Mouse (Mus musculus): ENCODE data around the gene Rpl23a. TPM values are rescaled to one million over a fixed set of nuclear protein-coding genes. Genes with fewer than 3 reads are reported as not detected.
"Not testable (repeated sequence)": the region's sequence is repeated elsewhere in the genome, so short reads cannot be mapped to it uniquely, and the experiment has no call there.

Gene Rpl23a
- polyA plus RNA-seq, 1 experiment from 2014 or later = 1,230 TPM

GRCm38 (mm10) chr11:78146707-78147543 lies 36.5 kb downstream of the Rpl23a start:
- no peaks in the 10 kb centered on the region for H3K4me1 ChIP-seq (ENCODE audit: control insufficient read depth, insufficient read depth, low read length)
- H3K4me3 ChIP-seq (ENCODE audit: low read depth, low read length) = no peak overlapping the region
- peaks cover 10% of the 10 kb centered on the region for H3K36me3 ChIP-seq (ENCODE audit: control insufficient read depth, insufficient read depth, low read length)
- H3K27ac ChIP-seq (ENCODE audit: low read depth, low read length) = no peak overlapping the region
- no peak overlapping the region for H3K4me2 ChIP-seq (ENCODE audit: low read depth)
- no peaks in the 10 kb centered on the region for H3K9me3 ChIP-seq (ENCODE audit: control insufficient read depth, low read length)
- no peaks in the 10 kb centered on the region for H3K27me3 ChIP-seq (ENCODE audit: control insufficient read depth, insufficient read depth, low read length)
- DNase-seq (ENCODE audit: low spot score) (no peak), ATAC-seq (ENCODE audit: insufficient read depth, low FRiP score, low TSS enrichment) (no peak)
- no peak overlapping the region for H3K9ac ChIP-seq (ENCODE audit: low read length)
- WGBS = 91% methylated on average over 6 of the region's 6 CpGs

GRCm38 (mm10) chr11:78146168-78146567 lies 37.2 kb downstream of the Rpl23a start:
- no peaks in the 10 kb centered on the region for H3K9me3 ChIP-seq (ENCODE audit: control insufficient read depth, low read length)
- no peak for ATAC-seq (ENCODE audit: insufficient read depth, low FRiP score, low TSS enrichment)
- no peaks in the 10 kb centered on the region for H3K27me3 ChIP-seq (ENCODE audit: control insufficient read depth, insufficient read depth, low read length)
- 87% methylated on average over 5 of the region's 5 CpGs for WGBS
- no peak overlapping the region for H3K4me2 ChIP-seq (ENCODE audit: low read depth)
- no peak overlapping the region for H3K4me3 ChIP-seq (ENCODE audit: low read depth, low read length)
- no peaks in the 10 kb centered on the region for H3K4me1 ChIP-seq (ENCODE audit: control insufficient read depth, insufficient read depth, low read length)
- no peak for DNase-seq (ENCODE audit: low spot score)
- H3K27ac ChIP-seq (ENCODE audit: low read depth, low read length) = no peak overlapping the region
- no peak overlapping the region for H3K9ac ChIP-seq (ENCODE audit: low read length)
- H3K36me3 ChIP-seq (ENCODE audit: control insufficient read depth, insufficient read depth, low read length) = peaks cover 10% of the 10 kb centered on the region

GRCm38 (mm10) chr11:78143520-78143919 lies 39.9 kb downstream of the Rpl23a start:
- Histone ChIP-seq H3K4me2 (ENCODE audit: low read depth) (no peak overlapping the region), H3K27me3 (ENCODE audit: control insufficient read depth, insufficient read depth, low read length) (no peaks in the 10 kb centered on the region), H3K9me3 (ENCODE audit: control insufficient read depth, low read length) (no peaks in the 10 kb centered on the region), H3K9ac (ENCODE audit: low read length) (no peak overlapping the region), H3K27ac (ENCODE audit: low read depth, low read length) (0 out of 2 replicates have a peak overlapping the region, but pooled peaks have one; percentile 20), H3K36me3 (ENCODE audit: control insufficient read depth, insufficient read depth, low read length) (peaks cover 7% of the 10 kb centered on the region), H3K4me3 (ENCODE audit: low read depth, low read length) (no peak overlapping the region), H3K4me1 (ENCODE audit: control insufficient read depth, insufficient read depth, low read length) (no peaks in the 10 kb centered on the region)
- WGBS = 88% methylated on average over 2 of the region's 2 CpGs
- DNase-seq (ENCODE audit: low spot score) = no peak
- no peak for ATAC-seq (ENCODE audit: insufficient read depth, low FRiP score, low TSS enrichment)

- Histone ChIP-seq H3K9me3 (ENCODE audit: control insufficient read depth, low read length) (no peaks in the 10 kb centered on the region), H3K4me1 (ENCODE audit: control insufficient read depth, insufficient read depth, low read length) (no peaks in the 10 kb centered on the region), H3K27ac (ENCODE audit: low read depth, low read length) (no peak overlapping the region), H3K4me3 (ENCODE audit: low read depth, low read length) (no peak overlapping the region), H3K9ac (ENCODE audit: low read length) (no peak overlapping the region), H3K4me2 (ENCODE audit: low read depth) (no peak overlapping the region), H3K36me3 (ENCODE audit: control insufficient read depth, insufficient read depth, low read length) (peaks cover 7% of the 10 kb centered on the region), H3K27me3 (ENCODE audit: control insufficient read depth, insufficient read depth, low read length) (no peaks in the 10 kb centered on the region)
- DNase-seq (ENCODE audit: low spot score) (no peak), ATAC-seq (ENCODE audit: insufficient read depth, low FRiP score, low TSS enrichment) (no peak)
- 80% methylated on average over 5 of the region's 5 CpGs for WGBS
Measured at GRCm38 (mm10) chr11:78140665-78141064, 42.7 kb downstream of the Rpl23a start.

- Histone ChIP-seq H3K9ac (ENCODE audit: low read length) (no peak overlapping the region), H3K36me3 (ENCODE audit: control insufficient read depth, insufficient read depth, low read length) (peaks cover 2% of the 10 kb centered on the region; the same call in 1 of the 2 replicates), H3K4me3 (ENCODE audit: low read depth, low read length) (no peak overlapping the region), H3K4me1 (ENCODE audit: control insufficient read depth, insufficient read depth, low read length) (no peaks in the 10 kb centered on the region), H3K9me3 (ENCODE audit: control insufficient read depth, low read length) (no peaks in the 10 kb centered on the region), H3K27ac (ENCODE audit: low read depth, low read length) (no peak overlapping the region), H3K27me3 (ENCODE audit: control insufficient read depth, insufficient read depth, low read length) (no peaks in the 10 kb centered on the region), H3K4me2 (ENCODE audit: low read depth) (no peak overlapping the region)
- ATAC-seq (ENCODE audit: insufficient read depth, low FRiP score, low TSS enrichment) = no peak
- 86% methylated on average over 3 of the region's 3 CpGs for WGBS
- no peak for DNase-seq (ENCODE audit: low spot score)
Measured at GRCm38 (mm10) chr11:78138023-78138422, 45.4 kb downstream of the Rpl23a start.

GRCm38 (mm10) chr11:78137584-78137983 lies 45.8 kb downstream of the Rpl23a start:
- ATAC-seq (ENCODE audit: insufficient read depth, low FRiP score, low TSS enrichment) (no peak), DNase-seq (ENCODE audit: low spot score) (no peak)
- H3K9me3 ChIP-seq (ENCODE audit: control insufficient read depth, low read length) = no peaks in the 10 kb centered on the region
- H3K4me3 ChIP-seq (ENCODE audit: low read depth, low read length) = no peak overlapping the region
- H3K4me2 ChIP-seq (ENCODE audit: low read depth) = no peak overlapping the region
- no peaks in the 10 kb centered on the region for H3K4me1 ChIP-seq (ENCODE audit: control insufficient read depth, insufficient read depth, low read length)
- H3K36me3 ChIP-seq (ENCODE audit: control insufficient read depth, insufficient read depth, low read length) = no peaks in the 10 kb centered on the region
- no peak overlapping the region for H3K9ac ChIP-seq (ENCODE audit: low read length)
- 78% methylated on average over 4 of the region's 4 CpGs for WGBS
- H3K27me3 ChIP-seq (ENCODE audit: control insufficient read depth, insufficient read depth, low read length) = no peaks in the 10 kb centered on the region
- H3K27ac ChIP-seq (ENCODE audit: low read depth, low read length) = no peak overlapping the region

- H3K36me3 ChIP-seq (ENCODE audit: control insufficient read depth, insufficient read depth, low read length) = no peaks in the 10 kb centered on the region
- H3K9ac ChIP-seq (ENCODE audit: low read length) = no peak overlapping the region
- no peak overlapping the region for H3K4me3 ChIP-seq (ENCODE audit: low read depth, low read length)
- H3K27me3 ChIP-seq (ENCODE audit: control insufficient read depth, insufficient read depth, low read length) = no peaks in the 10 kb centered on the region
- no peak for ATAC-seq (ENCODE audit: insufficient read depth, low FRiP score, low TSS enrichment)
- H3K9me3 ChIP-seq (ENCODE audit: control insufficient read depth, low read length) = no peaks in the 10 kb centered on the region
- H3K4me2 ChIP-seq (ENCODE audit: low read depth) = no peak overlapping the region
- WGBS = 87% methylated on average over 1 of the region's 1 CpGs
- H3K27ac ChIP-seq (ENCODE audit: low read depth, low read length) = no peak overlapping the region
- no peaks in the 10 kb centered on the region for H3K4me1 ChIP-seq (ENCODE audit: control insufficient read depth, insufficient read depth, low read length)
- no peak for DNase-seq (ENCODE audit: low spot score)
Measured at GRCm38 (mm10) chr11:78136132-78136531, 47.3 kb downstream of the Rpl23a start.

GRCm38 (mm10) chr11:78135314-78135713 lies 48.1 kb downstream of the Rpl23a start:
- H3K4me2 ChIP-seq (ENCODE audit: low read depth); H3K4me3 ChIP-seq (ENCODE audit: low read depth, low read length); ATAC-seq (ENCODE audit: insufficient read depth, low FRiP score, low TSS enrichment); H3K9ac ChIP-seq (ENCODE audit: low read length); DNase-seq (ENCODE audit: low spot score); H3K27me3 ChIP-seq (ENCODE audit: control insufficient read depth, insufficient read depth, low read length); H3K27ac ChIP-seq (ENCODE audit: low read depth, low read length); H3K4me1 ChIP-seq (ENCODE audit: control insufficient read depth, insufficient read depth, low read length); H3K36me3 ChIP-seq (ENCODE audit: control insufficient read depth, insufficient read depth, low read length); H3K9me3 ChIP-seq (ENCODE audit: control insufficient read depth, low read length): not testable (repeated sequence)
- 84% methylated on average over 7 of the region's 7 CpGs for WGBS

GRCm38 (mm10) chr11:78134344-78134743 lies 49.0 kb downstream of the Rpl23a start:
- Histone ChIP-seq H3K4me1 (ENCODE audit: control insufficient read depth, insufficient read depth, low read length) (no peaks in the 10 kb centered on the region), H3K27ac (ENCODE audit: low read depth, low read length) (no peak overlapping the region), H3K36me3 (ENCODE audit: control insufficient read depth, insufficient read depth, low read length) (no peaks in the 10 kb centered on the region), H3K9me3 (ENCODE audit: control insufficient read depth, low read length) (no peaks in the 10 kb centered on the region), H3K27me3 (ENCODE audit: control insufficient read depth, insufficient read depth, low read length) (no peaks in the 10 kb centered on the region), H3K9ac (ENCODE audit: low read length) (no peak overlapping the region), H3K4me2 (ENCODE audit: low read depth) (no peak overlapping the region), H3K4me3 (ENCODE audit: low read depth, low read length) (no peak overlapping the region)
- DNase-seq (ENCODE audit: low spot score) = no peak
- WGBS = 88% methylated on average over 3 of the region's 3 CpGs
- no peak for ATAC-seq (ENCODE audit: insufficient read depth, low FRiP score, low TSS enrichment)

Data from neural tube, embryonic 11.5 days (tissue).